Mouse (Mus musculus) lung, embryonic 14.5 days (tissue): ENCODE results near the gene Polr2a. TPM values are rescaled to one million over a fixed set of nuclear protein-coding genes. Genes with fewer than 3 reads are reported as not detected.
"Not testable (repeated sequence)": the region's sequence is repeated elsewhere in the genome, so short reads cannot be mapped to it uniquely, and the experiment has no call there.

Source experiments
- ATAC-seq: fragments of 200-750 bp; cut with Nextera tagmentation; 2 replicates; pipeline ENCODE4 v1.8.0; 2017; ENCODE audit warnings: mild to moderate bottlenecking, moderate TSS enrichment, moderate library complexity; ENCODE audit not compliant: insufficient read depth
- DNase-seq: peaks from one replicate; pipeline ENCODE4 v3.0.0-alpha.2; 2015
- H3K27ac ChIP-seq: fragments of 300-500 bp; sonication (generic); 2 replicates; pipeline ENCODE4 v1.5.1; 2014; ENCODE audit warnings: low read depth, mild to moderate bottlenecking, moderate library complexity
- H3K27me3 ChIP-seq: fragments of 300-500 bp; sonication (generic); 2 replicates; pipeline ENCODE4 v1.6.1; 2014; ENCODE audit warnings: low read length, control low read depth; ENCODE audit not compliant: insufficient read depth
- H3K36me3 ChIP-seq: fragments of 300-500 bp; sonication (generic); 2 replicates; pipeline ENCODE4 v1.6.1; 2014; ENCODE audit warnings: control low read depth; ENCODE audit not compliant: insufficient read depth
- H3K4me1 ChIP-seq: fragments of 300-500 bp; sonication (generic); 2 replicates; pipeline ENCODE4 v1.6.1; 2014; ENCODE audit warnings: antibody characterized with exemption, control low read depth; ENCODE audit not compliant: insufficient read depth
- H3K4me2 ChIP-seq: fragments of 300-500 bp; sonication (generic); 2 replicates; pipeline ENCODE4 v1.6.1; 2014; ENCODE audit warnings: mild to moderate bottlenecking
- H3K4me3 ChIP-seq: fragments of 300-500 bp; sonication (generic); 2 replicates; pipeline ENCODE4 v1.5.1; 2014; ENCODE audit warnings: low read depth, low read length
- H3K9ac ChIP-seq: fragments of 300-500 bp; sonication (generic); 2 replicates; pipeline ENCODE4 v1.6.1; 2014
- H3K9me3 ChIP-seq: fragments of 300-500 bp; sonication (generic); 2 replicates; pipeline ENCODE4 v1.6.1; 2016; ENCODE audit warnings: low read depth, low read length, control low read depth
- CTCF ChIP-seq: IDR thresholded peaks from 2 replicates; pipeline ENCODE4 v1.5.1; 2016; ENCODE audit warnings: antibody characterized with exemption, low read depth
- WGBS: fragments of 180-500 bp; shearing (Covaris S2); extraction: QIAGEN DNeasy Blood & Tissue Kit; methylation state at CpG from one replicate; pipeline ENCODE4 v1.1.7; 2014; 5-methylcytosine and 5-hydroxymethylcytosine counted together
- polyA plus RNA-seq: library from polyadenylated mRNA; unstranded; fragments of >200 nt; fragmentation: Nextera tagmentation; extraction: Ambion mirVana; gene quantifications from 2 replicates; pipeline ENCODE4 v1.2.1, GENCODE M21; 2014

The Polr2a gene
- polyA plus RNA-seq, 1 experiment from 2014 or later, result 50.5 TPM

- H3K36me3 ChIP-seq, result no peaks in the 10 kb centered on the region
- no peaks in the 10 kb centered on the region for H3K9me3 ChIP-seq
- no peaks in the 10 kb centered on the region for H3K27me3 ChIP-seq
- no peak overlapping the region for H3K4me3 ChIP-seq
- no peak overlapping the region for H3K4me2 ChIP-seq
- ATAC-seq (no peak), DNase-seq (no peak)
- no peak overlapping the region for H3K9ac ChIP-seq
- no peak for TF ChIP-seq CTCF
- no peaks in the 10 kb centered on the region for H3K4me1 ChIP-seq
- WGBS, result 47% methylated on average over 6 of the region's 6 CpGs
- no peak overlapping the region for H3K27ac ChIP-seq
Measured at GRCm38 (mm10) chr11:69706775-69707479, 51.5 kb downstream of the Polr2a start.

- no peak overlapping the region for H3K4me3 ChIP-seq
- no peak for TF ChIP-seq CTCF
- no peak overlapping the region for H3K4me2 ChIP-seq
- H3K9me3 ChIP-seq, result no peaks in the 10 kb centered on the region
- H3K36me3 ChIP-seq, result no peaks in the 10 kb centered on the region
- WGBS, result 22% methylated on average over 2 of the region's 2 CpGs
- no peak for ATAC-seq
- DNase-seq, result no peak
- H3K4me1 ChIP-seq, result no peaks in the 10 kb centered on the region
- H3K27ac ChIP-seq, result no peak overlapping the region
- H3K27me3 ChIP-seq, result no peaks in the 10 kb centered on the region
- no peak overlapping the region for H3K9ac ChIP-seq
Measured at GRCm38 (mm10) chr11:69704613-69705010, 53.8 kb downstream of the Polr2a start.

- 50% methylated on average over 8 of the region's 8 CpGs for WGBS
- Histone ChIP-seq H3K4me1 (no peaks in the 10 kb centered on the region), H3K4me2 (no peak overlapping the region), H3K36me3 (no peaks in the 10 kb centered on the region), H3K9me3 (no peaks in the 10 kb centered on the region), H3K9ac (no peak overlapping the region), H3K27ac (no peak overlapping the region), H3K27me3 (no peaks in the 10 kb centered on the region), H3K4me3 (no peak overlapping the region)
- no peak for TF ChIP-seq CTCF
- DNase-seq, result no peak
- ATAC-seq, result no peak
Measured at GRCm38 (mm10) chr11:69703814-69704612, 54.4 kb downstream of the Polr2a start.

- not testable (repeated sequence) for H3K27ac ChIP-seq, H3K36me3 ChIP-seq, H3K27me3 ChIP-seq, H3K4me3 ChIP-seq, H3K4me1 ChIP-seq, H3K4me2 ChIP-seq, H3K9me3 ChIP-seq, ATAC-seq, H3K9ac ChIP-seq, DNase-seq
- WGBS, result 62% methylated on average over 2 of the region's 3 CpGs
Measured at GRCm38 (mm10) chr11:69703381-69703780, 55.1 kb downstream of the Polr2a start.

- not testable (repeated sequence) for H3K4me3 ChIP-seq, DNase-seq, H3K27me3 ChIP-seq, H3K4me2 ChIP-seq, ATAC-seq, H3K4me1 ChIP-seq, H3K9me3 ChIP-seq, H3K9ac ChIP-seq, H3K36me3 ChIP-seq, H3K27ac ChIP-seq
- WGBS, result 91% methylated on average over 10 of the region's 10 CpGs
Measured at GRCm38 (mm10) chr11:69702886-69703285, 55.6 kb downstream of the Polr2a start.

- WGBS, result 29% methylated on average over 1 of the region's 1 CpGs
- no peak overlapping the region for H3K4me2 ChIP-seq
- no peak for TF ChIP-seq CTCF
- no peak for ATAC-seq
- no peaks in the 10 kb centered on the region for H3K36me3 ChIP-seq
- no peaks in the 10 kb centered on the region for H3K27me3 ChIP-seq
- no peak overlapping the region for H3K9ac ChIP-seq
- no peak overlapping the region for H3K4me3 ChIP-seq
- no peaks in the 10 kb centered on the region for H3K4me1 ChIP-seq
- no peak for DNase-seq
- H3K9me3 ChIP-seq, result no peaks in the 10 kb centered on the region
- no peak overlapping the region for H3K27ac ChIP-seq
Measured at GRCm38 (mm10) chr11:69699595-69699994, 58.8 kb downstream of the Polr2a start.

GRCm38 (mm10) chr11:69698574-69698973 lies 59.9 kb downstream of the Polr2a start:
- TF ChIP-seq CTCF, result peak; percentile 18; the same call in 1 of the 2 replicates
- no peak overlapping the region for H3K4me3 ChIP-seq
- H3K27ac ChIP-seq, result no peak overlapping the region
- WGBS, result 71% methylated on average over 5 of the region's 5 CpGs
- no peaks in the 10 kb centered on the region for H3K9me3 ChIP-seq
- H3K4me2 ChIP-seq, result no peak overlapping the region
- ATAC-seq, result no peak
- DNase-seq, result no peak
- H3K36me3 ChIP-seq, result no peaks in the 10 kb centered on the region
- no peaks in the 10 kb centered on the region for H3K27me3 ChIP-seq
- H3K9ac ChIP-seq, result no peak overlapping the region
- H3K4me1 ChIP-seq, result no peaks in the 10 kb centered on the region
